Mouse (Mus musculus) small intestine, adult 2 months (tissue): ENCODE data around the gene Maml2. TPM values are rescaled to one million over a fixed set of nuclear protein-coding genes. Genes with fewer than 3 reads are reported as not detected.

Source experiments
- H3K27ac ChIP-seq: fragments of 200-500 bp; 2 replicates; pipeline ENCODE4 v1.5.1; 2012; ENCODE audit warnings: low read depth, low read length, control low read depth, inconsistent platforms; ENCODE audit not compliant: insufficient read depth
- H3K27me3 ChIP-seq: fragments of 200-500 bp; 2 replicates; pipeline ENCODE4 v1.6.1; 2012; ENCODE audit warnings: mild to moderate bottlenecking, moderate library complexity, low read length, inconsistent platforms; ENCODE audit not compliant: control insufficient read depth, insufficient read depth
- H3K36me3 ChIP-seq: fragments of 200-500 bp; 2 replicates; pipeline ENCODE4 v1.6.1; 2012; ENCODE audit warnings: mild to moderate bottlenecking, low read length, control low read depth, inconsistent platforms; ENCODE audit not compliant: control insufficient read depth, insufficient read depth
- H3K4me1 ChIP-seq: fragments of 200-500 bp; 2 replicates; pipeline ENCODE4 v1.6.1; 2012; ENCODE audit warnings: low read length, inconsistent platforms, mixed read lengths; ENCODE audit not compliant: control insufficient read depth, insufficient read depth, insufficient read length
- H3K4me3 ChIP-seq: fragments of 200-500 bp; 2 replicates; pipeline ENCODE4 v1.5.1; 2012; ENCODE audit warnings: low read depth, mild to moderate bottlenecking, control low read depth, inconsistent platforms, low read length, moderate library complexity
- CTCF ChIP-seq: fragments of 200-500 bp; IDR thresholded peaks from 2 replicates; pipeline ENCODE4 v1.5.1; 2012; ENCODE audit warnings: low read depth, mild to moderate bottlenecking, control low read depth, inconsistent platforms, low read length, moderate library complexity, mixed read lengths; ENCODE audit not compliant: insufficient replicate concordance, insufficient read length; ENCODE audit errors: extremely low read depth
- POLR2A ChIP-seq: fragments of 200-500 bp; IDR thresholded peaks from 2 replicates; pipeline ENCODE4 v1.6.1; 2012; ENCODE audit warnings: low read depth, mild to moderate bottlenecking, control low read depth, inconsistent platforms, low read length, moderate library complexity
- WGBS: fragments of 180-500 bp; shearing (Covaris S2); methylation state at CpG from one replicate; pipeline ENCODE4 v1.1.7; 2018; 5-methylcytosine and 5-hydroxymethylcytosine counted together
- polyA plus RNA-seq: library from polyadenylated mRNA; depleted of rRNA; stranded (reverse); fragments of >200 nt; gene quantifications from 2 replicates; pipeline ENCODE4 v1.2.3, GENCODE M21; 2012

Gene Maml2
- polyA plus RNA-seq, 1 experiment, result 2.8 TPM

DNA sequence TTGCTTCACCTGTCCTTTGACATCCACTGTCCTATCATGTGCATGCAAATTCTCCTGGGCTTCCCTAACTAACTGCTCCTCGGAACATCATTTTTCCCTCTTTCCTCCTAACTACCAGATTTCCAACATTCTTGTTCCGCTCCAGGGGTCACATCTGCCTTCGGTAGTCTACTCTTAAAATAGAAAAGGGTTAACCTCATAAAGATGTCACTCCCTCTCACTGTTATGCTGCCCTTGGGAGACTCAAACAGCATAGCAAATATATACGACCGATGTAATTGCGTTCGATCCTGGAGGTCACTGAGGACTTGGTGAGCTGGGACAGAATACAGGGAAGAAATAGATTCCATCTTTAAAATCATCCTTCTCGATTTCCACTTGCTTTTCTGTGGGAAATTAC lies 11.0 kb downstream of the Maml2 start:
- no peaks in the 10 kb centered on the region for H3K27me3 ChIP-seq
- WGBS, result 84% methylated on average over 8 of the region's 8 CpGs

GRCm38 (mm10) chr9:13309807-13310206 lies 12.1 kb downstream of the Maml2 start:
- no peaks in the 10 kb centered on the region for H3K36me3 ChIP-seq
- WGBS, result 83% methylated on average over 7 of the region's 7 CpGs
- TF ChIP-seq POLR2A (no peak), CTCF (no peak)
- no peaks in the 10 kb centered on the region for H3K27me3 ChIP-seq
- 0 out of 2 replicates have a peak, but pooled peaks cover 2% of the 10 kb centered on the region for H3K4me1 ChIP-seq
- H3K27ac ChIP-seq, result no peak overlapping the region
- H3K4me3 ChIP-seq, result no peak overlapping the region

More for the DNA sequence above, 11.0 kb downstream of the Maml2 start:
- Histone ChIP-seq H3K4me3 (no peak overlapping the region), H3K36me3 (no peaks in the 10 kb centered on the region), H3K4me1 (peaks cover 8% of the 10 kb centered on the region; the same call in 1 of the 2 replicates), H3K27ac (no peak overlapping the region)
- no peak for TF ChIP-seq CTCF
- no peak for TF ChIP-seq POLR2A

GRCm38 (mm10) chr9:13310236-13310635 lies 12.5 kb downstream of the Maml2 start:
- Histone ChIP-seq H3K36me3 (no peaks in the 10 kb centered on the region), H3K27ac (no peak overlapping the region), H3K4me1 (0 out of 2 replicates have a peak, but pooled peaks cover 2% of the 10 kb centered on the region), H3K27me3 (no peaks in the 10 kb centered on the region), H3K4me3 (no peak overlapping the region)
- TF ChIP-seq POLR2A, result no peak
- TF ChIP-seq CTCF, result no peak
- WGBS, result 82% methylated on average over 3 of the region's 3 CpGs

GRCm38 (mm10) chr9:13311094-13311493 lies 13.3 kb downstream of the Maml2 start:
- TF ChIP-seq CTCF, result no peak
- no peak for TF ChIP-seq POLR2A

GRCm38 (mm10) chr9:13313923-13314322 lies 16.2 kb downstream of the Maml2 start:
- TF ChIP-seq POLR2A (no peak), CTCF (no peak)
- no peaks in the 10 kb centered on the region for H3K36me3 ChIP-seq
- H3K4me1 ChIP-seq, result 0 out of 2 replicates have a peak, but pooled peaks cover 3% of the 10 kb centered on the region
- 89% methylated on average over 2 of the region's 2 CpGs for WGBS
- H3K27ac ChIP-seq, result no peak overlapping the region
- H3K27me3 ChIP-seq, result no peaks in the 10 kb centered on the region
- H3K4me3 ChIP-seq, result no peak overlapping the region

More at GRCm38 (mm10) chr9:13311094-13311493, 13.3 kb downstream of the Maml2 start:
- Histone ChIP-seq H3K36me3 (no peaks in the 10 kb centered on the region), H3K4me3 (no peak overlapping the region), H3K27me3 (no peaks in the 10 kb centered on the region), H3K4me1 (0 out of 2 replicates have a peak, but pooled peaks cover 2% of the 10 kb centered on the region), H3K27ac (no peak overlapping the region)
- WGBS, result 44% methylated on average over 2 of the region's 2 CpGs

DNA sequence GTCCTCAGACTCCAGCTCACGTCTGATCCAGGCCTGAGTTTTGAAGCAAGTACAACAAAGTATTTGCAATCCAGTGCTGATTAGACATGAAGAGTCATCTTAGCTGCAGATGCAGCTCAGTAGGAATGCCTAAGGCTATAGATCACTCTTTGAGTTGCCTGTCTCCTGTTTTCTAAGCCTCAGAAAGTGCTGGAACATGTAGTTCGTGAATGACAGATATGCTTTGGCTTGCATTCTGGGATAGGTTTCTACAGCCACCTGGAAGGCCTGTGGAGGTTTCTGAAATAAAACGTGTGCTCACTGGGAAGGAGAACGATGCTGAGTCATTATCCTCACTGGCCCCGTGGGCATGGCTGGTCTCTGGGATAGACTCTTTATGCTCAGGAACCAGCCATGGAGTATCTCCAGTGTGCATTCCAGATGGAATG lies 16.8 kb downstream of the Maml2 start:
- 68% methylated on average over 5 of the region's 5 CpGs for WGBS
- H3K4me1 ChIP-seq, result 0 out of 2 replicates have a peak, but pooled peaks cover 3% of the 10 kb centered on the region
- H3K27me3 ChIP-seq, result no peaks in the 10 kb centered on the region
- no peak overlapping the region for H3K27ac ChIP-seq
- H3K36me3 ChIP-seq, result no peaks in the 10 kb centered on the region
- TF ChIP-seq POLR2A, result no peak
- no peak for TF ChIP-seq CTCF
- no peak overlapping the region for H3K4me3 ChIP-seq

DNA sequence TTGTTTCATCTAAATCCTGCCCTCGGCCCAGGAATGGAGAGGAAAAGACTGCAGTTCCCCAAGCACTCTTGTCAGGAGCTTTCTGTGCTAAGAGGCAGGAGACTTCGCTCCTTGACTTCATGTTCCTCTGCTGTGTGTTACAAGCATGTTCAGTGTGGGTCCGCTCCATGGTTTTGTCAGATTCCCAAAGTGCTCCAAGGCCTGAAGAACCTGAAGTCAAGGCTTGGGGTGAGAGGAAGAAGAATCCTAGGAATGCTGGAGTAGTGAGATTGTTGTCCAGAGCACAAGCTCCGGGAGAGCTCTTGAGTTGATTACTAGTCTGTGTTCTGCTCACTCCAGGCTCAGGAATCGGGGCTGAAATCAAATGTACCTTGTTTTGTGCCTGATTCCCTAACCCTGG lies 17.6 kb downstream of the Maml2 start:
- Histone ChIP-seq H3K4me3 (no peak overlapping the region), H3K36me3 (no peaks in the 10 kb centered on the region), H3K27me3 (no peaks in the 10 kb centered on the region), H3K4me1 (0 out of 2 replicates have a peak, but pooled peaks cover 3% of the 10 kb centered on the region), H3K27ac (no peak overlapping the region)
- WGBS, result 73% methylated on average over 5 of the region's 5 CpGs
- no peak for TF ChIP-seq POLR2A
- TF ChIP-seq CTCF, result no peak
